Mouse (Mus musculus) frontal cortex, adult (tissue): ENCODE results near the gene E430018J23Rik.
"Not testable (repeated sequence)": the region's sequence is repeated elsewhere in the genome, so short reads cannot be mapped to it uniquely, and the experiment has no call there.

Experiments used
- ATAC-seq: cut with Nextera tagmentation; 2 replicates; pipeline ENCODE4 v1.9.2; 2017; ENCODE audit warnings: mild to moderate bottlenecking, moderate library complexity, mixed read lengths; ENCODE audit not compliant: low TSS enrichment

Gene E430018J23Rik

DNA sequence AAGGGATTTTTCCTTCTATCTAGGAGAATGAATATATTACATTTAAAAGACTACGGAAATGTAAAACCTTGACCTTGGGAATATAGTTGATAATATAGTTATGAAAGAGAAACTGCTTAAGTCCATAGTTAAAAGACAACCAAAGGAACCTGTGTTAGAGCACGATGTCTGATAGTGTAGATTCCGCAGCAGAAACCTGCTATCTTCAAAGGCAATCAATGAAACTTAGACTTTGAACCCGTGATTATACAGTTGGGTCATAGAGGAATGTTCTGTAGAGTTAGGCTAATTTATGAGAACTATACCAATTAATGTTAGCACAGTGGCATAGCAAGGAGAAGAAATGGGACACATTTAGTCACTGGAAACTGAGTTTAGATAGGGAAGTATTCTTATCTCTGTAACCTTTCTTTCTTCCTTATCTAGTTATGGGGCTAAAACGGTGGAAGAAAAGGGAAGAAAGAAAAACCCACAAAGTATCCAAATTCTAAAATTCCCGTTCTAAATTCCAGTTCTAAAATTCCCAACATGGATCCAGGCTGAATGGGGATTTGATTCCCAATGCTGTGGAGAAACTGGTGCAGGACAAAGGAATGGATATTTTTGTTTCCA, 15.0 kb downstream of the E430018J23Rik start:
- no peak for ATAC-seq

DNA sequence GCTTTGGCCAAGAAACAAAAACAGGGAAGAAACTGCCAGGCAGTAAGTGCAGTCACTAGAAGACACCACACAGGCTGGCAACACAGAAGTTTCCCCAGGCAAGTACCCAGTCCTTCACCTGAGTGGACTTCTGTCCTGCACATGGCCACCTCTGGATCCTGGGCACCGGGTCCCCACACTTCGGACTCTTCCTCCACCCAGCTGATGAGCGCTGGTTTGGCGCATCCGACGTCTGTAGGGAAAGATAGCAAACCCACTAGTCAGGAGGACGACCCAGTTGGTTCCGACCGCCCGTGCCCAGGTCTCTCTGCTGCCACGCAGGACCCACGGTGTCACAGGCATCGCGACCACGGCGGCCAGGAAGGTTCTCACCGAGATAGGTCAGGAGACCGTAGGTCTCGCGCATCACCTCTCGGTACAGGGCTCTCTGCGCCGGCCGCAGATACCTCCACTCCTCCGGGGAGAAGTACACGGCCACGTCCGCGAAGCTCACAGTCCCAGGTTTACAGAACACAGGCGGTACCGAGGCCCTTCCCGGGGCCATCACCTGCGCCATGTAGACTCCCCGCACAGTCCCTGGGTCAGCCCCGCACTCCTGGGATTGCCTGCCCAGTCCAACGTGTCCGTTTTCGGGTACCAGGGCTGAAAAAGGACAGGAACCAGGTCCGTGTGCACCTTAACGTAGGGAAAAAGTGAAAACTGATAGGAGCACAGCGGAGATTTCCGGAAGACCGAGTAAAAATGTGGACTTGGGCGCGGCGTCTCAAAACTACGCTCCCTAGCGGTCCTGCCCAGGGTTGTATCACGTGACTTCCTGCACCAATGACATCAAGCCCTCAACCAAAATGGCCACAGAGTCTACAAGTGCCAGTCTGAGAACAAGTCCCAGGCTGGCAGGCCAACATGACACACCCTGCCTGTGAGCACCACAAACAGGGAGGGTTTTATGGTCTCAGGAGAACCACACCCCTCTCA, 17.9 kb downstream of the E430018J23Rik start, which contains the start of gene Zfp747:
Gene Zfp747 (minus strand): TSS at position 780 of the 975 bp plus-strand sequence.
- peak; percentile 94 for ATAC-seq

DNA sequence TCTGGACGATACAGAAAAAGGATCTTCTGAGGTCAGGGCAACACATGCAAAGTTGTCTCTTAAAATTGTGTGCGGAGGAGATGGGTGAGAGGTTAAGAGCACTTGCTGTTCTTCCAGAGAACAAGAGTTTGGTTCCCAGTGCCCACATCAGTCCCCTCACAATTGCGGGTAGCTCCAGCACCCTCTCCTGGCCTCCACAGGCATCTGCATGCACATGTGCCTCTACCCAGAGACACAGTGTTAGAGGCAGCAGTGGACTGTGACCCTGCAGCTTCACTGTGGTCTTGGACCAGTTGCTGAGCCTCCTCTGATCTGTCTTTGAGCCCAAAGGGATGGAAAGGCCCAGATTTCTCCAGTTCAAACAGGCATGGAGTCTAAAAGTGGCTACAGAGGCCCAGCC, 21.6 kb downstream of the E430018J23Rik start:
- not testable (repeated sequence) for ATAC-seq

DNA sequence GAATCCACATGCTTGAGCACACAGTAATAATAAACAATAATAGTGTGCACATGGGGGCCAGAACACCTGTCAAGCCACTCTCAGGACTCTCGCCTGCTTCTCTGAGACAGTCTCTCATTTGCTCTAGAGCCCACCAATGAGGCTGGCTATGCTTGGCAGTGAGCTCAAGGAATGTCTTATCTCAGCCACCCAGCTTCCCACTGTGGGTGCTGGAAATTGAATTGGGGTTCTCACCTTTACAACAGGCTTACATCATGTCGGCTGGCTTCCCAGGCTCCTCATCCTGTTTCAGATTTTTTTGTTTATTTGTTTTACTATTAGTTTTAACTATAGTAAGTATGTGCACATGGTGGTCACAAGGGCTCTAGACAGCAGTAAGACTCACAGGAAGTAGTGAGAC, 22.2 kb downstream of the E430018J23Rik start:
- ATAC-seq, result no peak

DNA sequence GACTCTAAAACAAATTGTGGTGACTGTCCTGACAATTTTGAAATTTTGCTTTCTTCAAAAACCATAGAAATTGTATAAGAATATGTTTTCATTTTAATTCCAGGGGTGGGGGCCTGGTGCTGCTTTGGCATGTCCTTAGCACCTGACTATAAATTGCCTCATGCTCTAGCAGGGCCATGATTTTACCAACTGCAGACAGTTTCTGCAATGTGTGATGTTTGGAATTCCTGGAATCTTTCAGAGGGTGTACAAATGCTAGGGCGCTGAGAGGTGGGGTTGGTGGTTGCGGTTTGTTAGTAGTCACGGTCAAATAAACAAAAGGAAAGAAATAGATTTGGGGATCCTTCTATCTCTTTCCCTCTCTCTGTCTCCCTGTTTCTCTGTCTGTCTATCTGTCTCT, 27.2 kb downstream of the E430018J23Rik start:
- ATAC-seq, result no peak

DNA sequence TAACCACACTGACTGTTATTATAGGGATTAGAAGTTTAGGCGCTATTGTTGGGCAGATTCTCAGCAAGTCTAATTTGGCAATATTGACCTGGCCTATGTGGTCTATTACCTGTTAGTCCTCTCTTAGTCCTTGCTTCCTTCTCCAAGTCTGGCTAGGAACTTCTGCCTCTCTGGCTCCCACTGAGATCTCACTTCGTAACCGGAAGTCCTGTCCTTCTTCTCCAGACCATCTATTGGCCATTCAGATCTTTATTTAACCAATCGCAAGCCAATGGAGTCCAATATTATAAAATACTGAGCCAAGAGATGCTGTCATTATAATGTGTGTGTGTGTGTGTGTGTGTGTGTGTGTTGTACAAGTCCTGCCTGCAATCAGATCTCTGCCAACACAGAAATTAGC, 29.3 kb downstream of the E430018J23Rik start:
- no peak for ATAC-seq

DNA sequence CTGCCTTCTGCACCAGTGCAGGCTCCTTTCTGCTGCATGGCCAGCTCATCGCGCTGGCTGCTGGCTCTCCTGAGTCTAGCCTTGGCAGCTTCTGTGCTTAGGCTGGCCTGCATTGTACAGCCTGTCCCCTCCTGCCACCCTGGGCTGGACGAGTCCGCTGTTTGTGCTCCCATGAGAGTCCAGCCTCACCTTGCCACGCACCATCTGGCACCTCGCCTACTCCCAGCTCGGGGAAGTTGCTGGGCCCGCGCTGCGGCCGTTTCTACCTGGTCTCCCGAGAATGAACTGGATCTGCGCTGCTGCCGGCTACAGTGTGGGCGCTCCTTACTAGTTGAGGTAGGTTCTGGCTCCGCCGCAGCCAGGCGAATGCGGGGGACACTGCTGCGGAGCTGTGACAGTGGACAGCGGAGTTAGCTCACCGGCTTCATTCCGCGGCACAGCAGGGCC, 29.9 kb downstream of the E430018J23Rik start:
- peak; percentile 89 for ATAC-seq

DNA sequence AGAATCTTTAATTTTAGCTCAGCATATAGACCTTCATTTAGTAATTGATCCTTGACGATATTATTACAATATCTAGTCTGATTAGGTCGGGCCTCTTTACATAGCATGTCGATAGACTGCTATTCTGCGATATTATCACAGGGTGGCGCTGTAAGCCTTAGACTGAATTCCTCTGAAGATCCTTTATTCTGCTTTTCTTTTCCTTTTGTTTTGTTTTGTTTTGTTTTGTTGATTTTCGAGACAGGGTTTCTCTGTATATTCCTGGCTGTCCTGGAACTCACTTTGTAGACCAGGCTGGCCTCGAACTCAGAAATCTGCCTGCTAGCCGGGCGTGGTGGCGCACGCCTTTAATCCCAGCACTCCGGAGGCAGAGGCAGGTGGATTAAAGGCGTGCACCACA, 31.0 kb downstream of the E430018J23Rik start:
- ATAC-seq, result not testable (repeated sequence)

DNA sequence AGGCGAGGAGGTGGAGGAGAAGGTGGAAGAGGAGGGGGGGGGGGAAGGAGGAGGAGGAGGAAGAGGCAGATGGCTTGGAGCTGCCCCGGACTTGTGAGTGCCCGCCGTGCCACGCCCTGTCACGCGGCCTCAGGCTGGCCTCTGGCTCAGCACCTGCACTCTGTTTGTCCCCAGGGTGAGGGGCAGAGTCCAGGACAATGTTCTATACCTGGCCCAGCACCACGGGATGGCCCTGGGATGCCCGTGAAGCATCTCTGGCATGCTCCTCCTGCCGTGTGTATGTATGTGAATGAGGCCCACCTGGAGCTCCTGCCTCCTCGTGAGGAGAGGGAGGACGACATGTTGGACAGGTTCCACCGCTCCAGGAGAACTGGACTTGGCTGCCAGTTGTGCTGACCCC, 32.0 kb downstream of the E430018J23Rik start:
- ATAC-seq, result no peak

DNA sequence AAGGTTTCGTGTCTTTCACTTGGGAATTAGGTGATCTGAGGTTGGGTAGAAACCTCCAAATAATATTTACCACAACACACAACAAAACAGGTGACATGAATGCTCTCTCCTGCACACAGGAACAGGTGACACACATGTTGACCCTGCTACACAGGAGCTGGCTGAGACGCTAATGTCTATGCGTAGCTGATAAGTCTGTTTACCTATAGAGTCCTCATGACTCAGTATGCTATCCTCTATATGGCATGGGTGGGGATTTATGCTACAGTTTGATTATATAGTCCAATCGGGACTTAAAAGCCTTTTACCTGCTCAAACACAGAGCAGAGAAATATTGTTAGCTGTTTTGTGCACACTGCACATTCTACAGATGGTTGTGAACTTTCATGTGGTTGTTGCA, 33.2 kb downstream of the E430018J23Rik start:
- no peak for ATAC-seq

DNA sequence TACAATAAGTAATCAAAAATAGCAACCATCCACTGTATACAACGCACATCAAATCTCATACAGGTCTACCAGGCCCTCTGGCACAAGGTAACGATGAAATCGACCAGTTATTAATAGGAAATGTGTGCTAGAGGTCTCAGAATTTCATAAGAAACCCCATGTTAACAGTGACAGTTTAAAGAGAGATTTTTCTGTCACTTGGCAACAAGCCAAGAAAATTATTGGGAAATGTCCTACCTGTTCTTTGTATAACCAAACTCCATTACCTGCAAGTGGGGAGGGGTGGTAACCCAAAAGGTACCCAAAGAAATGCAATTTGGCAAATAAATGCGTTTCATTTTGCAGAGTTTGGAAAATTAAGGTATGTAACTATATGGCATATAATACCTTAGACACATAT, 35.0 kb downstream of the E430018J23Rik start:
- ATAC-seq, result no peak

DNA sequence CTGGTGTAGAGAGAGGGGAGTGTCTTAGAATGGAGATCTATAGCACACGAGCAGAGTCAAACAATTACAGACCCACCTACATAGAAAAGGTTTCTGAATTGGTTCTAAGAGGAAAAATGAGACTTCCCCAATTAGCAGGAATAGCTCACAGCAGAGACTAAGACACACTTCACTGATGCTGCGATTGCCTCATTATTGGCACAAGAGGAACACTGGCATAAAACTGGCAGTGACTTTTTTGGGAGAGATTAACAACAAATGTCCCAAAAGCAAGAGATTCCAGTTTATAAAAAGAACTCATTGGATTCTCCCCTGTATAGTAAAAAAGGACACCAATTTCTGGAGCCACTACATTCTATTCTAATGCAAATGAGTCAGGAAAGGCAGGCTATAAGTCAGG, 35.6 kb downstream of the E430018J23Rik start:
- no peak for ATAC-seq

DNA sequence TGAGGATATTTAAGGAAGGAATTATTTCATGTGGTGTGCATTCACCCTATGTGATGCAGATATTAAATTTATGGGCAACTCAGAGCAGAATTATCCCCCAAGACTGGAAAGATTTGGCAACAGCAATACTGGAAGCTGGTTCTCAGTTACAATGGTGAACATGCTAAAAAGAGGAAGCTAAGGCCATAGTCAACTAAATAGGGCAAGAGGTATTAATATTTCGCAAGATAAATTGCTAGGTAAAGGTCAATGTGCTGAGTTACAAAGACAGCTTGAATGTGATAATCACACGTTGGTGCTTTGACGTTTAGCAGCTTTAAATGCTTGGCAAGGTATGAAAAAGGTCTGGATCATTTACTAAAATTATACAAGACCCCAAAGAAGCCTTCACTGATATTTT, 37.6 kb downstream of the E430018J23Rik start:
- no peak for ATAC-seq

DNA sequence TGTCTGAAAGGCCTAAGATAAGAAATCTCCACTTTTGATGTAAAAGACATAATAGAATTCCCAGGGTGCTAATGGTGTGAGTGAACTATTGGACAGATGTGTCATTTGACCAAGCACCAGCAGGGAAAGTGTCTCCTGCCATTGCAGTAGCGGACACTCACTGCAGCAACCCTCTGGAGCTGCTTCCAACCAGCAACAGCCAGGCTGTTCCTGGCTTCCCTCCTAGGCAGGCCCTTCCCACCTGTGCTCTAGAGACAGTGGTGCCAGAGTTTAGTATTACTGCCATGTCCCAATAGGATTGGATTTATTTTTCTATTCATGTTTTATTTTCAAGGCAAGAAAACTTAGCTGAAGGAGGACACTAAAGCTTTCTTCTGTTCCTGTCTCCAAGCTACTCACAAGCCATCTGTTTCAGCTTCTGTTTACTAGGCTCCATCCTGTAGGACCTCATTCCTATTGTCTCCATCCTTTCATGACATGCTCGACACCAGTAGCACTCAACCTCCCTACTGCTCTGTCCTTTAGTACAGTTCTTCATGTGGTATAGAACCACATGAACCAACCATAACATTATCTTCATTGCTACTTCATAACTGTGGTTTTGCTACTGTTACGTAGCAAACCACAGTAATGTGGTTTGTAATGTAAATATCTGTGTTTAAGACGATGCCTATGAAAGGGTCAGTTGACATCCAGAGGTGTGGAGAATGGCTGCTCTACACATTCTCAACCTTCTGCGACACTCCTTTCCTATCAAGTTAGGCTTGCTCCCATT, 42.0 kb downstream of the E430018J23Rik start:
- ATAC-seq, result no peak

DNA sequence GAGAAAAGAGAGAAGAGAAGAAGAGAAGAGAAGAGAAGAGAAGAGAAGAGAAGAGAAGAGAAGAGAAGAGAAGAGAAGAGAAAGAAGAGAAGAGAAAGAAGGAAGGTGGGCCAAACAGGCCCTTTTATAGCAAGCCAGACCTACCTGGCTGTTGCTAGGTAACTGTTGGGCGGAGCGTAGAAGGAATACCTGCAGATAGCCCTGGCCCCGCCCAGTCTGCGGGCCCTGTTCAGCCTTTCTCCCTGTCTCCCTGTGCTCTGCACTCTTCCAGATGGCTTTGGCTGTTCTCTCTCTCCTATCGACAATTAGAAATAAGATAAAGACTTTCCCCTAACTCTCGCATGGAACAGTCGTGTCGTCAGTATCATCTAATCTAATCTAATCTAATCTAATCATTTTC, 46.8 kb downstream of the E430018J23Rik start:
- ATAC-seq, result no peak

DNA sequence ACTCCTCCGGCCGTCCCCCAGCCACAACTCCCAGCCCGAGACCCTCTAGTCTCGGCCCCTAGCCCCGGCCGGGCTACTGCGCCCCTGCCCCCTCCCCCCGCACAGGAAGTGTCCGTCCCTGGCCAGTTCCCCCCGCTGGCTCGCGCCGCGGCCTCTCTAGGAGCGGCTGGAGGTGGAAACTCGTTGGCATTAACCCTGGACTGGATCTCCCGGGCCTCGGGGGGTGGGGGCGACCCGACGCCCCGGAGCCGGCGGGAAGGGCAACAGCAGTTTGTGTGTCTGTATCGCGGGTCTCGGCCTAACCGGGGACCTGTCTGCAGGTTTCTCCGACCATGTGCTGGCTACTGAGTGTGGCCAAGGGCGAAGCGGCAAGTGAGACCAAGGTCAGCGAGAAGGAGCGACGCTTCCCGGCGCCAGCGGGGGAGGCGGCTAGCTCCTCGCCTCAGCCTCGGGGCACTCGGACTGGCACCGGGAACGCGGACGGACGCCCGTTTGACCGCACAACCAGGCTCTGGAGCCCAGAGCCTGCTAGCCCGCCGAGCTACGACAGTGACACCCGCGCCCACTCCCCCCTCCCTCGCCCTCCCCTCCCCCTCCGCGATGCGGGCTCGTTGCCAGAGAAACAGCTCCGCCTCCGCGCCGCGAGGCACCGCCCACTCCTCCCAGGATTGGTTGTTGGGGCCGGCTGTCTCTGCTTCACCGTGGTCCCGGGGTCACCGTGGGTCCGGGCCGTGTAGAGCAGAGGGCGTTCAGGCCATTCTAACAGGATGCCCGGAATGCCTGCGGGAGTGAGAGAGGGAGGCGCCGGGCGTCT, 47.7 kb downstream of the E430018J23Rik start, which contains the start of gene Zfp768:
Gene Zfp768 (minus strand): TSS at position 78 of the 814 bp plus-strand sequence.
- peak; percentile 80 for ATAC-seq

DNA sequence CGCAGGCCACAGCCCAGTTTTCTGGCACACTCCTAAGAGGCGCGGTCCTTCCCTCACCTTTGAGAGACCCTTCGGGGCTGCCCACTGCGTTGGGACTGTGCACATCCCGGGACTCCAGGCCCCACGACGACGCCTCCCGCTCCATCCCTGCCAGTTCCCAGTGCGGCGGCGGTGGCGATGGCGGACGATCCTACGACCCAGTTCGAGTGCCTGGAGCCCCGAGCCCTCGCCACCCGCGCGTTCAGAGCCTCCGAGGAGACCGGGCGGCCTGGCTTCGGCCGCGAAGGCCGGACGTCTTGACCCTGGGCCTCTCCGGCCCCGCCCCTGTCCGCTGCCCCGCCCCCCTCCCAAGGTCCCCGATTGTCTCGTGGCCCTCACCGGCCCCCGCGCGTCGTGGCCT, 48.3 kb downstream of the E430018J23Rik start:
- no peak; the same call in 1 of the 2 replicates for ATAC-seq

DNA sequence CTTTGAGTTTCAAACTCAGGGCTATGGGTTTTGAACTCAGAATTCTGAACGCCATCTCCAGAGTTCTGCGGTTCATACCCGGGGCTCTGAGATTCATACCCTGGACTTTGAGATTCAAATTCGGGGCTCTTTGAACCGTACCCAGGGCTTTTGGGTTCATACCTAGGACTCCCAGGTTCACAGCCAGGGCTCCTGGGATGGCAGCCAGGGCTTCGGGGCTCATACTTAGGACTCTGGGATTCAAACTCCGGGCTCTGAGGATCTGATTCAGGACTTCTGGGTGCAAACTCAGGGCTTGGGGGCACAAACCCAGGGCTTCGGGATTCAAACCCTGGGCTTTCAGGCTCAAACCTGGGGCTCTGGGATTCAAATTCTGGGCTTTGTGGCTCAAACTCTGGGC, 49.1 kb downstream of the E430018J23Rik start:
- no peak for ATAC-seq

DNA sequence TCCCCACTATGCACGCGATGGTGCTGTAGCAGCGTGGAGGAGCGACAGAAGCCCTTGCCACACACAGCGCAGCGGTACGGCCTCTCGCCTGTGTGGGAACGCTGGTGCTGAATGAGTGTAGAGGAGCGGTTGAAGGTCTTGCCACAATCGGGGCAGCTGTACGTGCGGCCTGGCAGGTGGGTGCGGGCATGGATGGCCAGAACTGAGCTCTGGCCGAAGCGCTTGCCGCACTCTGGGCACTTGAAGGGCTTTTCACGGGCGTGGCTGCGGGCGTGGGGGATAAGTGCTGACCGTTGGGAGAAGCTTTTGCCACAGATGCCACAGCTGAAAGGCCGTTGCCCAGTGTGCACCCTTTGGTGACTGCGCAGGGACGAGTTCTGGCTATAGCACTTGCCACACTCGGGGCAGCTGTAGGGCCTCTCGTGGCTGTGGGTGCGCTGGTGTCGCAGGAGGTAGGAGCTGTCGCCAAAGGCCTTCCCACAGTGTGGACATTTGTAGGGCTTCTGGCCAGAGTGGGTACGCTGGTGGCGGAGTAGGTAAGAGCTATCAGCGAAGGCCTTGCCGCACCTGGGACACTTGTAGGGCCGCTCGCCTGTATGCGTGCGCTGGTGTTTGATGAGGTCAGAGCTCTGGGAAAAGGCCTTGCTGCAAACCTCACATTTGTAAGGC, 49.9 kb downstream of the E430018J23Rik start:
- no peak for ATAC-seq

DNA sequence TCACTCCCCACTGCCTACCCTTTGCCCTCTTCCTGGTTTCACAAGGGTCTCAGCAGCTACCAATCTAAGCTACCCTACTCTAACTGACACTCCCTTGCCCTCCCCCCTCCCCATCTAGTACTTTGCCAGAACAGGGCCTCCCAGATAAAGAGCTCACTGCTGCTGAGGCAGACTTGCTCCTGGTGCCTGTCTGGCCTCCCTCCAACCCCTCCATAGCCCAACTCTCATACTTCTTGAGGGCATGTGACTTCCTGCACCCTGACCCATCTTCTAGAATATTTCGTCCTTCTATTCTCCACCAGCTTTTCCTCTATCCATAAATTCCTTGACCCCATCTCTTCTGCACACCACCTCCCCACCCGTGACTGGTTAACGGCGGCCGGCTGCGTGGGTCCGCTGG, 50.5 kb downstream of the E430018J23Rik start:
- no peak for ATAC-seq

DNA sequence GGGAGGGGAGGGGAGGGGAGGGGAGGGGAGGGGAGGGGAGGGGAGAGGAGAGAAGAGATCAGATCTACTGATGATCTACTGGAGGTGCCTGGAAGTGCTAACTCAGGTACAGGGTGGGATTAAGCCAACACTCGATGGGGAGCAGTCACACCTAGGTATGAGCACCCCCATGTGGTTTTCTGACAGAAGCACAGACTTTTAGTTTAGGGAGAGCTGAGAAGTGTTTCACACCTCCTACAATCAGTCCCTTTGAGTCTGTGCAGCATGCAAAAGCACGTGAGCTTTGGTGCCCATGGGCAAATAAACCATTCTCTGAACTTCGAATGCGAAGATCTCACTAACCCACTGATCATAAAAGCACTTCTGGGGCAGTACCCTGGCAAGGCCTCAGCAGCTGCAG, 51.1 kb downstream of the E430018J23Rik start:
- no peak for ATAC-seq
